Mouse (Mus musculus) brain, adult 2 months (tissue): ENCODE measurements around the gene Gpr153.
A peak's percentile ranks its signal among the peaks of the same experiment; 100 is the strongest.
"Not testable (repeated sequence)": the region's sequence is repeated elsewhere in the genome, so short reads cannot be mapped to it uniquely, and the experiment has no call there.

ENCODE experiments used
- DNase-seq: peaks from one replicate; pipeline ENCODE4 v3.0.0; 2011; ENCODE audit warnings: low read depth, low spot score

Gpr153 gene

GRCm38 (mm10) chr4:152273621-152274236 is at the start of gene Gpr153:
TSS of gene Gpr153 (plus strand) at chr4:152274232.
- DNase-seq: peak; percentile 68

GRCm38 (mm10) chr4:152226901-152227486 is 47.0 kb upstream of the Gpr153 start:
- peak; percentile 96 for DNase-seq

GRCm38 (mm10) chr4:152227749-152228527 is 46.1 kb upstream of the Gpr153 start:
- no peak for DNase-seq

GRCm38 (mm10) chr4:152230331-152230730 is 43.7 kb upstream of the Gpr153 start:
- DNase-seq: not testable (repeated sequence)

GRCm38 (mm10) chr4:152231326-152231725 is 42.7 kb upstream of the Gpr153 start:
- DNase-seq: no peak

GRCm38 (mm10) chr4:152232411-152232903 is 41.6 kb upstream of the Gpr153 start:
- DNase-seq: peak; percentile 88

- DNase-seq: no peak
These were observed 34.1 kb upstream of the Gpr153 start for GRCm38 (mm10) chr4:152239974-152240373.

GRCm38 (mm10) chr4:152243241-152243891 is 30.7 kb upstream of the Gpr153 start:
- DNase-seq: peak; percentile 64

- no peak for DNase-seq
These were observed 30.1 kb upstream of the Gpr153 start for GRCm38 (mm10) chr4:152243969-152244368.

- DNase-seq: peak; percentile 73
These were observed 29.2 kb upstream of the Gpr153 start for GRCm38 (mm10) chr4:152244545-152245522.

GRCm38 (mm10) chr4:152246011-152246410 is 28.0 kb upstream of the Gpr153 start:
- DNase-seq: peak; percentile 93

- no peak for DNase-seq
These were observed 26.8 kb upstream of the Gpr153 start for GRCm38 (mm10) chr4:152247195-152247594.

GRCm38 (mm10) chr4:152250615-152251014 is 23.4 kb upstream of the Gpr153 start:
- no peak for DNase-seq

GRCm38 (mm10) chr4:152253183-152253759 is 20.8 kb upstream of the Gpr153 start:
- DNase-seq: no peak

- DNase-seq: peak; percentile 92
These were observed 17.0 kb upstream of the Gpr153 start for GRCm38 (mm10) chr4:152257070-152257469.

GRCm38 (mm10) chr4:152260451-152260850 is 13.6 kb upstream of the Gpr153 start:
- DNase-seq: no peak

- peak; percentile 69 for DNase-seq
These were observed 11.8 kb upstream of the Gpr153 start for GRCm38 (mm10) chr4:152262187-152262586.

- DNase-seq: no peak
These were observed 10.9 kb upstream of the Gpr153 start for GRCm38 (mm10) chr4:152263089-152263488.

- DNase-seq: no peak
These were observed 10.4 kb upstream of the Gpr153 start for GRCm38 (mm10) chr4:152263512-152264176.

GRCm38 (mm10) chr4:152264177-152264530 is 9.9 kb upstream of the Gpr153 start:
- DNase-seq: no peak
